Mouse (Mus musculus) ovary, adult 18-20 months (tissue): ENCODE measurements around the gene Strc.
A peak's percentile ranks its signal among the peaks of the same experiment; 100 is the strongest.

Experiments
- DNase-seq: peaks from one replicate; pipeline ENCODE4 v3.0.0; 2022; ENCODE audit warnings: low spot score, mixed read lengths

The Strc gene

DNA sequence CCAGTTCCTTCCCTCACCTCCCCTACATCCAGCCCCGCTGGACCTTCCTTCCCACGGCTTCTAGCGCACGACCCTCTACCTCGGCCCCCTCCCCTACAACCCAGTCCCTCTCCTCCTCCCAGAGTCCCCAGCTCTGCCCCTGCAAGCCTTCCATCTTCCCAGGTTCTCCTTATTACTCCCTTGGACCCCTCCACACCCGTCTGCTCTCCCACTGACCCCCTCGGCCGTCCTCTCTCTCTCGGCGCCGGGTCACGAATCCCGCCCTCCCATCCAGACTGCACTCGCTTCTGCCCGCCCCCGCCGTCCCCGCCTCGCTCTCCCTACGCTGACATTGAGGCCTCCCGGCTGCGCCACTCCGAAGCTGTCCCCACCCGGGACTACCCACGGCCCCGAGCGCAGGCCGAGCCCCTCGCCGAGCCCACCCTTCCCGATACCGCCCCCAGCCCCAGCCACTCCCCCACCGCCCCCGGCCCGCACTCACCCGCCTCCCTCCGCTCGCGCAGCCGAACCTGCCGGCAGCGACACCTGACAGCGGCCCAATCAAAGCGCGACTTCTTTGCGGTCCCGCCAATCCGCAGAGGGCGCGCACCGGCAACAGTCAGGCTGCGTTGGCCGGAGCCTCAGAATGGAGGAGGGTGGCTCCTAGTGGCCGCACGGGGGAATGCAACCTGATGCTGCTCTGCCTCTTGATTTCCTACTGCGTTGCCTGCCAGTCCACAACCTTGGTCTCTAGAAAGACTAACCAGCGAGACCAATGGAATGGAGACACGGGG, 32.0 kb downstream of the Strc start, which contains the start of gene Ppip5k1:
TSS of gene Ppip5k1 (minus strand) at position 577 of the 773 bp plus-strand sequence.
- peak; percentile 94 for DNase-seq

DNA sequence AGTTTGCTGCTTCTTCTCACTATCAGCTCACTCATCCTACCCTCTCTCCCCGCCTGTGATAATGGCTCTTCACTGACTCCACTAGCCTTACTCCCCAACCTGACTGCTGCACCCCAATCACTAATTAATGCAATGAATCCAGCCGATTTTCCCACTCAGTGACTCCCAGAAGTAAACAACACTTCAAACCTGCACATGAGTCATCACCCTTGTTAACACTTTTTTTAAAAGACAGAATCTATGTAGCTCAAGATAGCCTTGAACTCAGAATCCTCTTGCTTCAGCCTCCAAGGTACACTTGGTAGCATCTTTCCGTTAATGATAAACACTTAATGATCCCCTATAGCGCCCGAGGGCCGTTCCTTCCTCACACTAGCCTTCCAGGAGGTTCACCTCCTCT, 32.6 kb downstream of the Strc start:
- DNase-seq, result no peak

DNA sequence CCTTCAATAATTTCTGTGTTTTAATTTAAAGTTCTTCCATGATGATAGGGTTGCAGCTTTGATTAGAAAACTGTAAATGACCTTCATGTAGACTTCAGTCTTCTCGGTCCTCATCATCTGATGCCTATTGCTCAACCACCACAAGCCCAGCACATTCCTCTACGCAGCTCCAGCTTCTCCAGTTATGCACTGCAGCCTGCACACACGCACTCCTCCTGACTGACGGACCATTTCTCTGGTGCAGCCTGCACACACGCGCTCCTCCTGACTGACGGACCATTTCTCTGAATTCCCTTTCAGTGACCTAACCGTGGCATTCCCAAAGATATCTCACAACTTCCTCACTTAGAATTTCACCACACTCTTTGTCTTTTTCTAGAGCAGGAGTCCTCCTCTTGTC, 33.8 kb downstream of the Strc start:
- DNase-seq, result no peak

DNA sequence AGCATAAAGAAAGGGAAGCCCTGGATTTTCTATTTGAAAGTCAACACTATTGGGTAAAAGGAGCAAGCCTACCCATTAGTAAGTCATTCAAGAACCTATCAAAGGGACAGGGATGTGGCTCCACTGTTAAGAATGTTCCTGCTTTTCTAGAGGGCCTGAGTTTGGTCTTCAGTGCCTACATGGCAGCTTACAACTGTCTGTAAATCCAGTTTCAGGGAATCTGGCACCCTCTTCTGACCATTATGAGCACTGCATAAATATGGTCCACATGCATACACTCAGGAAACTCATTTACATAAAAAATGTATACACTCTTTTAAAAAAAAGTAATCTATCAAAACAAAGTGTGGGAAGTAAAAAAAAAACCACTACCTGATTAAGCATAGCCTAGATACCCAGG, 47.9 kb downstream of the Strc start:
- DNase-seq, result no peak

DNA sequence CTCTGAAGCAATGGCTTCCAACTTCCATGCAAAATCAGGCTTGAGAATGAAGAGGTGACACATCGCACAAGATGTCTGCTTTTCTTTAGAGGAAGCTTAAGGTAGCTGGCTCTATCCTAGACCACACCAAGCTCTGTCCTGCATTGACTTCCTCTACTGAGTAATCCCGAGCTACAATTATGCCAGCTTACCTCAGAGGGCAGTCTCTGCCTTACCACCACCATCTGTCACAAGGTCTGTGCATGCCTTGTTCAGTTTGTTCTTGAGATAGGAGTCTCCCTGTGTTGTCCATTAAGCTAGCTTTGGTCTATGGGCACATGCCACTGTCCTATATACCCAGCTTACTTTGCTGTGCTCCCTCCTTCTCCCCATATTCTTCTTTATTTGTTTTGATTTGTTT, 57.5 kb downstream of the Strc start:
- DNase-seq, result no peak

DNA sequence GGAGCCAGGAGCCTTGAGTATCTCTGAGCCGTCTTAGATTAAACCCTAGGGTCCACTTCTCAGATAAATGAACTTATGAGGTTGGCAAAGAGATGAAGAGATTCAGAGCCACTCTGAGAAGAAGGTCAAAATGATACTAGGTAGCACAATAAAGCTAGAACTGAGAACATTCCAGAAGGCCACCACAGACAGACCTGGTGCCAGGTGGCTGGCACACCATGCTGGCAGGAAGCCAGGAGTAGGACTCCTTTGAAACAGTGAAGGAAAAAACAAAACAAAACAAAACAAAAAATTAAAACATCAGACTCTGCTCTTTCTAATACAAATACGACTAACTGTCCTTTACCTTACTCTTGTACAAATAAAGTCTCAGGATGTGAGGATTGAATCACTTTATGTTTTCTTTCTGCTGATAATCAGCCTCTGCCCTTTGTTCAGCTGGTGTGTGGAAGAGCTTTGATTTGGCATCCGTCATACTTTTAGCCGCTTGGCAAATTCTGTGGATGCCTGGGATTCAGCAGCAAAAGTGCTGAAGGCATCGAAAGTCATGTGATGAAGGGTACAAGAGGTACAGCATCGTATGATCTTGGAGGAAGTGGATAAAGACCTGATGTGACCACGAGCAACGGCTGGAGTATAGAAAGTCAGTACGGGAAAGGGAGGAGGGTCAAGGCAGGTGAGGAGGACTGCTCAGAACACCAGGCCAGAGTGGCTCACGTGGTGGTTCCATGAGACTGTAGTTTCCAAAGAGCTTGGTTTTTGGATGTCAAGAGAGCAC, 63.1 kb downstream of the Strc start:
- no peak for DNase-seq

DNA sequence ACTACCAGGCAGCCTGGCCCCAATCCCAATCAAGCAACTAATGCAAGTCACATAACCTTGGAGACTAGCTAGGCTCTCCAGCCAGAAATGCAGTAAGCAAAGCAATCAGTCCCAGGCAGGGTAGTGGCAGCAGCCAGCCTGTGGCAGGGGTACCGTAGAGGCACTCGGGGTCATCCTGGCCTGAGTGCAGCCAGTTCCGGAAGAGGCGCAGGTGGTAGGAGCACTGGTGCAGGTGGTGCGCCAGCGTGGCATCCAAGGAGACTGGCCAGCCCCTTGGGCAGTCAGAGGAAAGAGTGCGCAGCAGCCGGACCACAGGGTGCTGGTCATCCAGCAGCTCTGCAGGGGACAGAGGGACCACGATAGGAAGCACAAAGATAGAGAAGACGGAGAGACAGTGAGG, 63.9 kb downstream of the Strc start:
- DNase-seq, result no peak

DNA sequence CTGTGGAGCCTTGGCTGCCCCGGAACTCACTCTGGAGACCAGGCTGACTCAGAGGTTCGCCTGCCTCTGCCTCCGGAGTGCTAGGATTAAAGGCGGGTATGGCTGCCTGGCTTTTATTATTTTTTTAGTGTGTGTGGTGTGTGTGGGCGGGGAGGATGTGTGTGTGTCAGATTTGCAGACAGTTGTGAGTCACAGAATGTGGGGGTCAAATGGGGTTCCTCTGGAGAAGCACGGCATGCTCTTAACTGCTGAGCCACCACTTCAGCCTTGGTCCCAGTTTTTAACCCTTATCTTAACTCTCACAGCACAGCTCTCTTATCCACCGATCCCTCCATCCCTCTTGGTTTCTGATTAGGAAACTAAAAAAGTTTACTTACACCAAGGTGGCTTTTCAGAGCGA, 70.7 kb downstream of the Strc start:
- no peak for DNase-seq
